Comparison of ENCODE assay signal across 9 mouse cellular contexts in the genomic region with DNA sequence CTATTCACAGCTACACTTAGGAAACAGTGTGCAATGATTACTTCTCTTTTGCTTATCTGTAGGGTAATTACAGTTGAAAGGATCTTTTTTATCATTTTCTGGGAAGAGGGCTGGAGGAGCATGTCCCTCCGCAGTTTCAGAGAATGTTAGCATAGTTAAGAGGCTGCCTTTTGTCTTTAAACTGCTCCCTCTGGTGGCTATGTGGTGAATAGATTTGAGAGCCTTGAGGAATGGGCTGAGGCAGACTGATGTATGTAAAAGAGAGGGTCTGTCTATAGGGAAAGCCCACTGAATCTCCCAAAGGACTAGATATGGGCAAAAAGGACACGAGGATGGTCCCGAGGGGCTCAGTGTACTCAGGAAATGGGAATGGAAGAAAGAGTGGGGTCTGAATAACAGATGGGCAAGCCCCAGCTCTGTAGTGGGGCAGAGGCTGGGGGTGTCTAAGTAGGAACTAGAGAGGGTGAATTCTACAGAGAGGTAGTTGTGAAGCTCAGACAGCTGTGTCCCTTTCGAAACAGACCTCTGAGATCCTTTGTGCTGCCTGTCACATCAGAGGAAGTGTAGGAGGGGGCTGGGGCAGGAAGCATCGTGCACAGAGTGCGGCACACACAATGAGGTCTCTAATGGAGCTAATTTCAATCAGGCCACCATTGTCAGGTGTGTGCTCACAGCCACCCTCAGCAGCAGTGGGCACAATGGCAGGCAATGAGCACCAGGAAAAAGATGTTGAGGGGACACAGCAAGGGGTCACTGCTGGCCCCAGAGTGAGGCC.
DNase-seq lines count a peak whose midpoint lies in the region; ATAC-seq and TF ChIP-seq lines count a peak whose summit lies in the region.
"Had no signal": no experiment of that assay in that cellular context is flagged by ENCODE, and none has a peak within 500 bp of the region (broad histone marks: within the 10 kb centered on the region; RNA-seq: fewer than 3 reads in every experiment).

No protein-coding gene starts in this region.

- no peaks in the 10 kb centered on the region; the same call in 1 of the 2 replicates for H3K4me1 ChIP-seq in spleen, adult 2 months (ENCODE audit: control insufficient read depth, insufficient read depth, insufficient read length)
- H3K4me1 ChIP-seq in kidney, embryonic 15.5 days = peaks cover 6% of the 10 kb centered on the region; the same call in 1 of the 2 replicates
- H3K4me1 ChIP-seq in lung, embryonic 15.5 days = no peaks in the 10 kb centered on the region

- 30% methylated on average over 6 of the region's 6 CpGs for WGBS in spleen, adult 2 months
- WGBS in kidney, embryonic 15.5 days = 42% methylated on average over 6 of the region's 6 CpGs
- 38% methylated on average over 6 of the region's 6 CpGs for WGBS in lung, embryonic 15.5 days

- H3K27me3 ChIP-seq in spleen, adult 2 months (ENCODE audit: control insufficient read depth, insufficient read depth, low read length) = no peaks in the 10 kb centered on the region
- no peaks in the 10 kb centered on the region for H3K27me3 ChIP-seq in kidney, embryonic 15.5 days
- H3K27me3 ChIP-seq in lung, embryonic 15.5 days = no peaks in the 10 kb centered on the region
- H3K27me3 ChIP-seq: megakaryocyte, embryonic 14.5 days had no signal

- TF ChIP-seq CTCF in spleen, adult 2 months (IDR thresholded peaks at IDR 0.05; ENCODE audit: extremely low read depth, insufficient read depth, insufficient read length, insufficient replicate concordance) = peak; percentile 18; the same call in 1 of the 2 replicates

- no peak for TF ChIP-seq POLR2A in spleen, adult 2 months (IDR thresholded peaks at IDR 0.05; ENCODE audit: low read depth, low read length)

- H3K9ac ChIP-seq in kidney, embryonic 15.5 days = no peak overlapping the region
- no peak overlapping the region for H3K9ac ChIP-seq in lung, embryonic 15.5 days

- no peaks in the 10 kb centered on the region for H3K36me3 ChIP-seq in spleen, adult 2 months (ENCODE audit: control insufficient read depth, insufficient read depth, low read length)
- no peaks in the 10 kb centered on the region for H3K36me3 ChIP-seq in kidney, embryonic 15.5 days
- no peaks in the 10 kb centered on the region for H3K36me3 ChIP-seq in lung, embryonic 15.5 days

- H3K9me3 ChIP-seq in kidney, embryonic 15.5 days (replicated peaks) = no peaks in the 10 kb centered on the region
- no peaks in the 10 kb centered on the region for H3K9me3 ChIP-seq in lung, embryonic 15.5 days
- H3K9me3 ChIP-seq: megakaryocyte, embryonic 14.5 days had no signal

- no peak overlapping the region for H3K4me3 ChIP-seq in spleen, adult 2 months (ENCODE audit: extremely low read depth, insufficient read depth, insufficient read length)
- H3K4me3 ChIP-seq in kidney, embryonic 15.5 days (replicated peaks) = no peak overlapping the region
- H3K4me3 ChIP-seq in lung, embryonic 15.5 days = no peak overlapping the region
- H3K4me3 ChIP-seq: erythroblast, embryonic 14.5 days; megakaryocyte, embryonic 14.5 days had no signal

- peak in 1 of 2 experiments; percentile 36 for DNase-seq in spleen, adult 2 months (ENCODE audit: low read depth in 1 of 2, low spot score in 2 of 2)
- no peak for DNase-seq in spleen, adult 12 weeks (ENCODE audit: low spot score)
- peak; percentile 38 for DNase-seq in adipocyte (ENCODE audit: low spot score)
- DNase-seq in forelimb bud, embryonic 11.5 days (ENCODE audit: low read depth, low spot score) = peak; percentile 75
- peak; percentile 85 for DNase-seq in retina, embryonic 14.5 days (ENCODE audit: low spot score)

- peak; percentile 57; the same call in 1 of the 2 replicates for ATAC-seq in kidney, embryonic 15.5 days (replicated peaks; ENCODE audit: low FRiP score)
- peak; percentile 51 for ATAC-seq in lung, embryonic 15.5 days (ENCODE audit: borderline replicate concordance, extremely low read depth, low FRiP score, low TSS enrichment)

- no peak overlapping the region for H3K4me2 ChIP-seq in kidney, embryonic 15.5 days
- H3K4me2 ChIP-seq in lung, embryonic 15.5 days = no peak overlapping the region

- no peak overlapping the region for H3K27ac ChIP-seq in spleen, adult 2 months (ENCODE audit: insufficient read depth, low read length)
- H3K27ac ChIP-seq in kidney, embryonic 15.5 days = no peak overlapping the region
- no peak overlapping the region for H3K27ac ChIP-seq in lung, embryonic 15.5 days
